Mouse (Mus musculus) heart, adult 18-20 months (tissue): ENCODE measurements around the gene Bcl2l1. TPM values are rescaled to one million over a fixed set of nuclear protein-coding genes. Genes with fewer than 3 reads are reported as not detected.

Experiments
- DNase-seq, 2 experiments: peaks; one replicate each; pipeline ENCODE4 v3.0.0; 2021 to 2022; ENCODE audit warnings: mixed read lengths in 1 of 2
- long read RNA-seq, 2 experiments: library from polyadenylated mRNA; stranded (forward); transcript quantifications; one replicate each; pipeline ENCODE4 v2.0.0; 2021
- total RNA-seq, 2 experiments: library from RNA; stranded (reverse); gene quantifications; 2 replicates each; pipeline ENCODE4 v1.2.3; 2021

Bcl2l1 gene
- 100 to 1,000 TPM in 1 of 2 experiments, 10 to 100 TPM in 1; 77.8 to 111 TPM for total RNA-seq
- long read RNA-seq, experiment 1, transcript Bcl2l1-201 (3 exons, 2,417 nt), result minor isoform, 6 of 51 reads
- long read RNA-seq, experiment 1, transcript Bcl2l1-202 (3 exons, 2,568 nt), result major isoform, 22 of 51 reads
- long read RNA-seq, experiment 1, partial matches to known transcripts, result 8 of 51 reads
- long read RNA-seq, experiment 1, other reads (novel, unspliced or antisense), result 15 of 51 reads
- long read RNA-seq, experiment 2, transcript Bcl2l1-202 (3 exons, 2,568 nt), result major isoform, 25 of 52 reads
- long read RNA-seq, experiment 2, partial matches to known transcripts, result 2 of 52 reads
- long read RNA-seq, experiment 2, other reads (novel, unspliced or antisense), result 21 of 52 reads

GRCm38 (mm10) chr2:152831019-152831878 lies at the start of gene Bcl2l1:
Gene Bcl2l1 (minus strand): TSS chr2:152831728.
- peak; percentile 98 to 99 for DNase-seq

- no peak for DNase-seq
Measured at GRCm38 (mm10) chr2:152880898-152881297, 49.4 kb upstream of the Bcl2l1 start.

GRCm38 (mm10) chr2:152878239-152878638 lies 46.7 kb upstream of the Bcl2l1 start:
- DNase-seq, result no peak

- no peak for DNase-seq
Measured at GRCm38 (mm10) chr2:152863346-152863745, 31.8 kb upstream of the Bcl2l1 start.

- DNase-seq, result no peak
Measured at GRCm38 (mm10) chr2:152862638-152863037, 31.1 kb upstream of the Bcl2l1 start.

- DNase-seq, result peak in 1 of 2 experiments; percentile 34
Measured at GRCm38 (mm10) chr2:152861891-152862290, 30.4 kb upstream of the Bcl2l1 start.

GRCm38 (mm10) chr2:152859501-152859900 lies 28.0 kb upstream of the Bcl2l1 start:
- no peak for DNase-seq

- no peak for DNase-seq
Measured at GRCm38 (mm10) chr2:152848466-152848865, 16.9 kb upstream of the Bcl2l1 start.

GRCm38 (mm10) chr2:152847815-152848302 lies 16.3 kb upstream of the Bcl2l1 start, which contains the start of gene Tpx2:
Gene Tpx2 (plus strand): TSS chr2:152847964.
- DNase-seq, result peak; percentile 99

GRCm38 (mm10) chr2:152847057-152847814 lies 15.7 kb upstream of the Bcl2l1 start:
- no peak for DNase-seq

GRCm38 (mm10) chr2:152842741-152843140 lies 11.2 kb upstream of the Bcl2l1 start:
- DNase-seq, result no peak

- DNase-seq, result peak in 1 of 2 experiments; percentile 24
Measured at GRCm38 (mm10) chr2:152839256-152839655, 7.7 kb upstream of the Bcl2l1 start.

GRCm38 (mm10) chr2:152830021-152830921 lies 1.3 kb downstream of the Bcl2l1 start:
- DNase-seq, result peak; percentile 96 to 97

GRCm38 (mm10) chr2:152829367-152829881 lies 2.1 kb downstream of the Bcl2l1 start:
- peak; percentile 61 to 76 for DNase-seq

GRCm38 (mm10) chr2:152828532-152828931 lies 3.0 kb downstream of the Bcl2l1 start:
- DNase-seq, result peak; percentile 52 to 72

- peak in 1 of 2 experiments; percentile 57 for DNase-seq
Measured at GRCm38 (mm10) chr2:152828011-152828370, 3.5 kb downstream of the Bcl2l1 start.

GRCm38 (mm10) chr2:152827321-152828010 lies 4.1 kb downstream of the Bcl2l1 start:
- peak in 1 of 2 experiments; percentile 56 for DNase-seq

GRCm38 (mm10) chr2:152826481-152826880 lies 5.0 kb downstream of the Bcl2l1 start:
- peak in 1 of 2 experiments; percentile 32 for DNase-seq

GRCm38 (mm10) chr2:152825713-152826112 lies 5.8 kb downstream of the Bcl2l1 start:
- peak in 1 of 2 experiments; percentile 19 for DNase-seq

- peak in 1 of 2 experiments; percentile 30 for DNase-seq
Measured at GRCm38 (mm10) chr2:152825168-152825697, 6.3 kb downstream of the Bcl2l1 start.
